Mouse (Mus musculus): ENCODE data around the gene Cmtm4. TPM values are rescaled to one million over a fixed set of nuclear protein-coding genes. Genes with fewer than 3 reads are reported as not detected.

Cmtm4 gene
- polyA plus RNA-seq, 1 experiment = 7.8 TPM

- no peaks in the 10 kb centered on the region for H3K36me3 ChIP-seq (ENCODE audit: control insufficient read depth, insufficient read depth, low read length)
- WGBS = 31% methylated on average over 7 of the region's 7 CpGs
- peaks cover 17% of the 10 kb centered on the region for H3K4me1 ChIP-seq (replicated peaks; ENCODE audit: control insufficient read depth, insufficient read depth, low read length)
- TF ChIP-seq CTCF (IDR thresholded peaks at IDR 0.05; ENCODE audit: borderline replicate concordance, control insufficient read depth, extremely low read depth, insufficient read depth, low read length, poor library complexity) (peak; percentile 87), POLR2A (IDR thresholded peaks at IDR 0.05; ENCODE audit: control insufficient read depth, extremely low read depth, insufficient read depth, low read length, poor library complexity) (no peak)
- no peak overlapping the region for H3K4me3 ChIP-seq (ENCODE audit: control insufficient read depth, insufficient read depth, low read length)
- no peak overlapping the region for H3K27ac ChIP-seq (ENCODE audit: control insufficient read depth, insufficient read depth, low read length)
- peak; percentile 83 for DNase-seq
- no peaks in the 10 kb centered on the region for H3K27me3 ChIP-seq (ENCODE audit: control insufficient read depth, insufficient read depth, low read length)
Measured at GRCm38 (mm10) chr8:104343957-104344356, 51.6 kb downstream of the Cmtm4 start.

GRCm38 (mm10) chr8:104342426-104342825 is 53.2 kb downstream of the Cmtm4 start:
- H3K4me3 ChIP-seq (ENCODE audit: control insufficient read depth, insufficient read depth, low read length) = no peak overlapping the region
- WGBS = 80% methylated on average over 5 of the region's 5 CpGs
- no peaks in the 10 kb centered on the region for H3K27me3 ChIP-seq (ENCODE audit: control insufficient read depth, insufficient read depth, low read length)
- DNase-seq = no peak
- H3K36me3 ChIP-seq (ENCODE audit: control insufficient read depth, insufficient read depth, low read length) = no peaks in the 10 kb centered on the region
- no peak overlapping the region for H3K27ac ChIP-seq (ENCODE audit: control insufficient read depth, insufficient read depth, low read length)
- H3K4me1 ChIP-seq (replicated peaks; ENCODE audit: control insufficient read depth, insufficient read depth, low read length) = peaks cover 17% of the 10 kb centered on the region
- TF ChIP-seq CTCF (IDR thresholded peaks at IDR 0.05; ENCODE audit: borderline replicate concordance, control insufficient read depth, extremely low read depth, insufficient read depth, low read length, poor library complexity) (no peak), POLR2A (IDR thresholded peaks at IDR 0.05; ENCODE audit: control insufficient read depth, extremely low read depth, insufficient read depth, low read length, poor library complexity) (no peak)

GRCm38 (mm10) chr8:104341678-104342077 is 53.9 kb downstream of the Cmtm4 start:
- no peak for TF ChIP-seq CTCF (IDR thresholded peaks at IDR 0.05; ENCODE audit: borderline replicate concordance, control insufficient read depth, extremely low read depth, insufficient read depth, low read length, poor library complexity)
- TF ChIP-seq POLR2A (IDR thresholded peaks at IDR 0.05; ENCODE audit: control insufficient read depth, extremely low read depth, insufficient read depth, low read length, poor library complexity) = no peak
- Histone ChIP-seq H3K36me3 (ENCODE audit: control insufficient read depth, insufficient read depth, low read length) (no peaks in the 10 kb centered on the region), H3K27ac (ENCODE audit: control insufficient read depth, insufficient read depth, low read length) (no peak overlapping the region), H3K4me3 (ENCODE audit: control insufficient read depth, insufficient read depth, low read length) (no peak overlapping the region), H3K4me1 (replicated peaks; ENCODE audit: control insufficient read depth, insufficient read depth, low read length) (peaks cover 17% of the 10 kb centered on the region), H3K27me3 (ENCODE audit: control insufficient read depth, insufficient read depth, low read length) (no peaks in the 10 kb centered on the region)
- 87% methylated on average over 6 of the region's 6 CpGs for WGBS
- DNase-seq = no peak

DNA sequence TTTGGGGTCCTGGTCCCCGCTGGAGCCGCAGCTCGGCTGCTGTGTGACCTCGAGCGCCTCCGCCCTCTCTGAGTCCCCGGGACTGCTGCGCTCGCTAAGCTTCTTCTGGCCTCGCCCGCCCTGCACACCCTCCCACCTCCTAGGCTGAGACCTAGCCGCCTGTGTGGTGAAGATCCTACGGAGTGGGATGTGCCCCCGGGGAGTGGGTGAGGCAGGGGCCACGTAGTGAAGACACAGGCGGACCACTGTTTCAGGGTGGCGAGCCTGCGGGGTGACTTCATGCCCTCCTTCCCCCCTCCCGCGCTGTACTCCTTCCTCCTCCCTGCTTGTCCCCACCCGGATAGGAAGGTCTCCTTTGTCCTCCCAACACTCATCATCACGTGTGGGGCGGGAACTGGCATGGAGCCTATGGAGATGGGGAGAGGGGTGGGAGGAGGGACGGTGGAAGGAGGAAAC is 54.5 kb downstream of the Cmtm4 start:
- TF ChIP-seq CTCF (IDR thresholded peaks at IDR 0.05; ENCODE audit: borderline replicate concordance, control insufficient read depth, extremely low read depth, insufficient read depth, low read length, poor library complexity) (no peak), POLR2A (IDR thresholded peaks at IDR 0.05; ENCODE audit: control insufficient read depth, extremely low read depth, insufficient read depth, low read length, poor library complexity) (no peak)
- Histone ChIP-seq H3K27ac (ENCODE audit: control insufficient read depth, insufficient read depth, low read length) (no peak overlapping the region), H3K27me3 (ENCODE audit: control insufficient read depth, insufficient read depth, low read length) (no peaks in the 10 kb centered on the region), H3K4me1 (replicated peaks; ENCODE audit: control insufficient read depth, insufficient read depth, low read length) (peaks cover 17% of the 10 kb centered on the region), H3K4me3 (ENCODE audit: control insufficient read depth, insufficient read depth, low read length) (peak overlapping the region; percentile 52), H3K36me3 (ENCODE audit: control insufficient read depth, insufficient read depth, low read length) (no peaks in the 10 kb centered on the region)
- WGBS = 5% methylated on average over 24 of the region's 24 CpGs
- DNase-seq = no peak

- Histone ChIP-seq H3K4me1 (replicated peaks; ENCODE audit: control insufficient read depth, insufficient read depth, low read length) (peaks cover 17% of the 10 kb centered on the region), H3K4me3 (ENCODE audit: control insufficient read depth, insufficient read depth, low read length) (peak overlapping the region; percentile 52), H3K27ac (ENCODE audit: control insufficient read depth, insufficient read depth, low read length) (no peak overlapping the region), H3K36me3 (ENCODE audit: control insufficient read depth, insufficient read depth, low read length) (no peaks in the 10 kb centered on the region), H3K27me3 (ENCODE audit: control insufficient read depth, insufficient read depth, low read length) (no peaks in the 10 kb centered on the region)
- TF ChIP-seq CTCF (IDR thresholded peaks at IDR 0.05; ENCODE audit: borderline replicate concordance, control insufficient read depth, extremely low read depth, insufficient read depth, low read length, poor library complexity) (peak; percentile 85; the same call in 1 of the 2 replicates), POLR2A (IDR thresholded peaks at IDR 0.05; ENCODE audit: control insufficient read depth, extremely low read depth, insufficient read depth, low read length, poor library complexity) (no peak)
- 1% methylated on average over 52 of the region's 54 CpGs for WGBS
- DNase-seq = peak; percentile 82
Measured at GRCm38 (mm10) chr8:104340233-104341105, 55.1 kb downstream of the Cmtm4 start.

DNA sequence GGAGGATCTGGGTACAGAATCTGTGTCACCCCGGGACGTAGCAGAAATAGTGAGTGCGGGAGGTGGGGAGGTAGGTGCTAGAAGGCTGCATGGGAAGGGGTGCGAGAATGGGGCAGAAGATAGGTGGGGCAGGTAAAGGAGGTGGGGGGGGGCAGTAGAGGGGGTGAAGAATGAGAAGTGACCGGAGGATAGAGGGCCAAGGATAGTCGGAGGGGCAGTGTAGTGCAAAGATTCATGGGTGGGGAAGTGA is 55.7 kb downstream of the Cmtm4 start:
- no peak for TF ChIP-seq CTCF (IDR thresholded peaks at IDR 0.05; ENCODE audit: borderline replicate concordance, control insufficient read depth, extremely low read depth, insufficient read depth, low read length, poor library complexity)
- TF ChIP-seq POLR2A (IDR thresholded peaks at IDR 0.05; ENCODE audit: control insufficient read depth, extremely low read depth, insufficient read depth, low read length, poor library complexity) = no peak
- Histone ChIP-seq H3K4me1 (replicated peaks; ENCODE audit: control insufficient read depth, insufficient read depth, low read length) (peaks cover 17% of the 10 kb centered on the region), H3K27me3 (ENCODE audit: control insufficient read depth, insufficient read depth, low read length) (no peaks in the 10 kb centered on the region), H3K36me3 (ENCODE audit: control insufficient read depth, insufficient read depth, low read length) (no peaks in the 10 kb centered on the region), H3K27ac (ENCODE audit: control insufficient read depth, insufficient read depth, low read length) (no peak overlapping the region), H3K4me3 (ENCODE audit: control insufficient read depth, insufficient read depth, low read length) (peak overlapping the region; percentile 52)
- DNase-seq = no peak
- WGBS = 7% methylated on average over 6 of the region's 6 CpGs

All from thymus, adult 2 months (tissue).